Mouse (Mus musculus) adipocyte (in vitro differentiated cells): ENCODE data around the gene Rhod.
A peak's percentile ranks its signal among the peaks of the same experiment; 100 is the strongest.

ENCODE experiments used
- DNase-seq: peaks from one replicate; pipeline ENCODE4 v3.0.0-alpha.2; 2016; ENCODE audit warnings: low spot score

Rhod gene

DNA sequence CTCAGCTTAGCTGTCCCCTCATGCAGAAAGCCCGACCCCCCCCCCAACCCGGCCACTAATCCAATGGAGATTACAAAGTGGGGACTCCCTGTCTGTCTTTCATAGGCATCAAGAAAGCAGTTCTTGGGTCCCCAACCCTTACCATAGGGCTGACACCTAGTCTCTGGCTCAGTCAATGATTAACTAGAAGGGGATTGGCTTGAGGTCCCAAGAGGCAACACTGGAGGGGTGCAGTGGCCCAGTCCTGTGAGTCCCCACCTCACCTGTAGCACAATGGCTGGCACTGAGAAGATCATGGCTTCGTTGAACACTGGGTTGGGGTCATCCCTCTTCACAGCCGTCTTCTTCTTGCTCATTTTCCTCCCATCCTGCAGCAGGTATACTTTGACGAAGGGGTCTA, 11.4 kb upstream of the Rhod start:
- DNase-seq = no peak

DNA sequence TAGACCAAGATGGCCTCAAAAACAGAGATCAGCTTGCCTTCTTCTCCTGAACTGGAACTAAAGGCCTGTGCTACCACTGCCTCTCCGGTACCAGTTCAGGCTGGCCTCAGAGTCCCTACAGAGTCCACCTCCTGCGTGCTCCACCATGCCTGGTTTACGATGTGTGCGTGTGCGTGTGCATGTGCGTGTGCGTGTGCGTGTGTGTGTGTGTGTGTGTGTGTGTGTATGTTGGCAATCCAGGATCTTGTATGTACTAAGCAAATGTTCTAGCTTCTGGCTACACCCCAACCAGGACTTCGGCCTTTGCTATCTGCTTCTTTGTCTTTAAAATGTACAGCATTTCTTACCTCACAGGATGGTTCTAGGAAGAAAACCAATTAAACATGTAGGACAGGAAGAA, 10.0 kb upstream of the Rhod start:
- DNase-seq = no peak

DNA sequence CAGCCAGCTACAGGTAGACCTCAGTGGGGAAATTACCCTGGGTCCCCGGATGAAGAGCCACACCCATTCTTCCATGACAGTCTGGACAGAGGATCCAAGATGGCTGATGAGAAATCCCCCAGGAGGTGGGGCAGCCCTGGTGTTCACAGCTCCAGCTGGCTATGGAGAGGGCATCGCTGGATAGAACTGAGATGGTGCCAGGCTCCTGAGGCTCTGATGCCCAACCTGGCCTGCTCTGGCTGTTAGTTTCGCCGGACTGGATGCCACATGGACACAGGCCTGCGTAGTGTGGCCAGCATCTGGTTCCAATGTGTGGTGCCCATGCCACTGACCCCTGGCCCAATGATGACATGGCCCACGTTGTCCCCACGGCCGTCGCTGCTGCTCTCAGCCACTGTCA, 8.2 kb upstream of the Rhod start:
- DNase-seq = no peak

DNA sequence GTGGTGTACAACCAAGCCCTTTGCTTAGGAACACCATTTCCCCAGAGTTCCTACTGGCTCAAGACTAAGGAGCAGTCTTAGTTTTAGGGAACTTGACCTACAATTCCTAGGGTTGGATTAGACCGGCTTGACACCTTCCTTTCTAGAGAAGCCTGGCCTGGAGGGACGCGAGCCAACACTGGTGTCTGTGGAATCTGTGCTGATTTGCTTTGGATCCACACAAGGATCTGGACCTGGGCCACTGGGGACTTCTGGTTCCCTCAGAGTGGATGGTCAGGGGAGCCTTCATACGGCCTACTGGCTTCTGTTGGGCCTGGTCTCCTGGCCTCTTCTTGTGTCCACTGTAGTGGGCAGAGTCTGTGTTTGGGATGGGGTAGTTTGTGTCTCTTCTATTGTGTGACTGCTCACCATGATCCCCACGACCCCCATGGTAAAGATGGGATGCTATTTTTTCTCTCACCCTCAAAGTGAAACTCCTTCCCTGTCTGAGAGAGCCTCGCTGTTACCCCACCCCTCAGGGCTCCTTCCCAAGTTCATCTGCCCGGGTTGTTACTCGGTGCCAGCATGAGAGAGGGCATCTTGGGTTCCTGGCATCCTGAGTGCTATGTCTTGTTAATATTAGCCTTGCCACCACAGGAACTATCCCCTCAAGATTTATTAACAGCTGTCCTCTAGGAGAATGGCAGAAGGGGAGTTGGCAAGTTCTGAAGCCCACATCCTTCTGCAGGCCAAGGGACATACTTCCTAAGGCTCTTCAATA, 7.6 kb upstream of the Rhod start:
- DNase-seq = peak; percentile 51

DNA sequence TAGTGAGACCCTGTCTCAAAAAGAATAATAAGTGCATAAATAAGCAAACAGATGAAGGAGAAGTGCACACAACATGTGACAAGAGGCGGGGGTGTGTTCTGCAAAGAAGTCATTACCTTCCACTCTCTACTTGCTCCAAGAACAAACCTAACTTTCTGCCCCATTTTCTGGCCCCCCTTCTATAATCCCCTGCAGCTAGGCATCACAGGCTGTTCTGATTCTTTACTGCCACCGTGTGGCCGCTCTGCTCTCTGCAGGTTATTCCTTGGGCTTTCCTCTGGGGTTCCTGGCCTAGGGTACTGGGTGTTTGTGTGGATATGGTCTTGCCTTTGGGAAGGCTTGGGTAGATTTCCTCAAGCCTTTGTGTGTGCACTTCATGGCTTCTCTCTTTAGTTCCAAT, 3.2 kb upstream of the Rhod start:
- DNase-seq = peak; percentile 88

DNA sequence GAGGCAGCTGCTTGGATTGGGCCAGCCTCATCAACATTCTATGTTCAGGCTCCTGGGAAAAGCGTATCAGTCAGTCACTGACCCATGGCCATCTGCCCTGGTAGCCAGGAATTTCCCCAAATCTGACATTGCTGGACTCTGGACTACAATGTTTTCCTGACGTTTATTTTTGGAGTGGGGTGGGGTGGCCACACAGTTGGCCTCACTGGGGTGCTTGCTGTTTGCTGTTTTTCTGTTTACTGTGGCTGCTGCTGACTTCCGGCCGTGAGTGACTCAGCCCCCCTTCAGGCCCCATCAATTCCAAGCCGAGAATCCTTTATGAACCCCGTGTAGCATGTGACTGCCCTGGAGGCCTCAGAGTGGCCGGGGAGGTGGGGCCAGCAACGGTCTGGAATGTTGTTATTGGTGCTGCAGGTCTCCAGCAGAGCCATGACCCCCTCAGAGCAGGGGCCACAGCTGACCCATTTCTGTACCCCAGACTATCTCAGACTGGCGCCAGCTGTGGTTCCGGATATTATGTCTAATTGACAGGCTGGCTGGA, 2.5 kb upstream of the Rhod start:
- DNase-seq = peak; percentile 88

DNA sequence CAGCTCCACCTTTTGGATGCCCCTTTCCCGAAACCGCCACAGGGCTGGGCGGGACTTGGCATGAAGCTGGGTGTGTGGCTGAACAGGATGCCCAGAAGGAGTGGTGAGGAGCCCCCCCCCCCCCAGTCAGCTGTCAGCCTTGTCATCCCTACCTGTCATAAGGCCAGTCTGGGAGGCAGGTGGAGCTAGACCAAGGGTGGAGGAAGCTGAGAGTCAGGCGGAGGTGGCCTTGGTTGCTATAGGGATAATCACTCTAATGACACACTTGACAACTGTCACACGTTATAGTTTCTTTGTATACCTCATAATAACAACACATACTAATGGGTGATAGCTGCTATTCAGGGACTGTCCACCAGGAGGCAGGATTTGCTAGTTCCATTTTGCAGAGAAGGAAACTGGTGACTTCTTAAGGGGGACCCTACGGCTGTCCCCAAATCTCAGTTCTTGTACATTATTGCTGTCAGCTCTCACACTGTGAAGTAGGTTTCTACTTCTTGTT, 1.9 kb upstream of the Rhod start:
- peak; percentile 80 for DNase-seq

DNA sequence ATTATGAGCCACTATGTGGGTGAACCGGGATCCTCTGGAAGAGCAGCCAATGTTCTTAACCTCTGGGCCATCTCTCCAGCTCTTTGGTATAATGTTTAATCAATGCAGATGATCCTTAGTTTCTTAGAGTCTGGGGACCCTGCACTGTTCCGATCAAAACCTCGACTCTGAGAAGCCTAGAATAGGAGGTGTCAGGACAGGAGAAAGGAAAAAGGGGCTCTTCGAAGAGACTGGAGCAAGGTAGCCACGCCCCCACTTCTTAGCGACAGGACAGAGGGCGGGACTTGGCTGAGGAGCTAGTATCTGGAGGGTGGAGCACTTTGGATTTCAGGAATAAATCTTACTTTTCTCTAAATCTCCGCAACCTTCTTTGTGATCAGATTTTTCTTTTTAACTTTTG, 990 bp upstream of the Rhod start:
- DNase-seq = peak; percentile 84

DNA sequence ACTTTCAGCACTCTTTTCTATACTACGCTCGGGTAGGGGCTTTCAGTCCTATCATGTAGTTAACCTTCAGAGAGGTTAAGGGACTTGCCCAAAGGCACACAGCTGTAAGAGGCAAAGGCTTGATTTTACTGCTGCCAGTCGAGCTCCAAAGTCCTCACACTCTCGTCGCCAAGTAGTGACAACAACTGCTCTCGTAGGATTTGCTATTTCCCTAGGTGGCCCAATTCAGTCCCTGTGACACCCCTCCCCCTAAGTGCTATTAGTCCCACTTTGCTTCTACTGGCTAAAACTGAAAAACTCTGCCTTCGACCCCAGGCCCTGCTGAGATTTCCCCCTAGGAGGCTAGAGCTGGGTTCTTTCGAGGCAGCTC, 456 bp downstream of the Rhod start:
- peak; percentile 63 for DNase-seq

DNA sequence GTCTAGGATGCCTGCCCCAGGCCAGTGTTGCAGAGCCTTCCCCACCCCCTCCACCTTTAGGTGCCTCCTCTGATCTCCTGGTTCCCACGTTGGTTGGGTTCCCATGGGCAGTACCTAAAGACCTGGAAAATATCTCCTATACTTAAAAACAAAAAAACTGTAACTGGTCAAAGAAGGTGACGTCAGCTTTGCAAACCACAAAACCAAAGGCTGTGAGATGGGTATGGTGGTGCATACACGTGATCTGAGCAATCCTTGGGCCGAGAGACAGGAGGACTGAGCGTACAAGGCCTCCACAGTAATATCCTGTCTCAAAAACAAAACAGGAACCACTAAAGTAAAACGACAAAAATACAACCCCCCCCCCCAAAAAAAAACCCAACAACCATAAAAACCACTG, 1.3 kb downstream of the Rhod start:
- no peak for DNase-seq

DNA sequence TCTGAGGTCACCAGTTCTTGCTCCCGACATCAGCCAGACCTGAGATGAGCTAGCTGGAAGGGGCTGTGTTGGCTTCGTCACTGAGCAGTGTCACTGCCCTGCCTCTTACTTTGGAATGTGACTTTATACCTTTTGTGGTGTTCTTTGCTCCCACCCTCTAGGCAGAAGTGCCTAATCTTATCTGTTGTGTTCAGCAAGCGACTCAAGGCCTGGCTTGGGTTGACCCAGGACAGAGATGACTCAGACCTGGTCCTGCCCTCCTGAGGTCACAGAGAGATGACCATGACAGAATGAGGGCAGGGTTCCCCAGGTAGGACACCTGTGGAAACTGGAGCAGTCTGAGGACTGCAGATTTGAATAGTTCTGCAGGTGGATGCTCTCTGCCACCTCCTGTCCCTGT, 3.0 kb downstream of the Rhod start:
- DNase-seq = no peak

DNA sequence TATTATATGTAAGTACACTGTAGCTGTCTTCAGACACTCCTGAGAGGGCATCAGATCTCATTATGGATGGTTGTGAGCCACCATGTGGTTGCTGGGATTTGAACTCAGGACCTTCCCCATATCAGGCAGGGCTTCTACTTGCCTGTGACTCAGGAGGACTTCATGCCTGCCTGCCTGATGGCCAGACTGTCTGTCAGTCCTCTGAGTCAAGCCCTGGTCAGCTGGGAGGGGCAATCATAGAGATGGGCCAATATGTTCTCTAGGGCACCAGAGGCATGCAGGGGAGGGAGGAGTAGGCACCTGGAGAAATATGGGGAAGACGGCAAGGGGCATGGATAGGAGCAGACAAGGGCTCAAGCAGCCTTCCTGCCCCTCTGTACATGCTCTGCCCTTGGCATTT, 4.2 kb downstream of the Rhod start:
- DNase-seq = no peak

DNA sequence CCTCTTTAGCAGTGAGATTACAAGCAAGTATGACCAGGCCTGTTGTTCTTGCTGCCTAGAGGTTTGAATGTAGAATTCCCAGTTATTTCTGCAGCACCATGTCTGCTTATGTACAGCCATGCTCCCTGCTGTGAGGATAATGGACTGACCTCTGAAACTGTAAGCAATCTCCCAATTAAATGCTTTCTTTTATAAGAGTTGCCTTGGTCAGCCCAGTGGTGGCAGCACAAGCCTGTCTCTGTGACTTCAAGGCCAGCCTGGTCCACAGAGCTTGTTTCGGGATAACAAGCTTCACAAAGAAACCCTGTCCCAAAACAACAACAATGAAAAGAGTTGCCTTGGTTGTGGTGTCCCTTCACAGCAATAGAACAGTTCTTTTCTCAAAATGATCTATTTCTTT, 5.5 kb downstream of the Rhod start:
- no peak for DNase-seq

DNA sequence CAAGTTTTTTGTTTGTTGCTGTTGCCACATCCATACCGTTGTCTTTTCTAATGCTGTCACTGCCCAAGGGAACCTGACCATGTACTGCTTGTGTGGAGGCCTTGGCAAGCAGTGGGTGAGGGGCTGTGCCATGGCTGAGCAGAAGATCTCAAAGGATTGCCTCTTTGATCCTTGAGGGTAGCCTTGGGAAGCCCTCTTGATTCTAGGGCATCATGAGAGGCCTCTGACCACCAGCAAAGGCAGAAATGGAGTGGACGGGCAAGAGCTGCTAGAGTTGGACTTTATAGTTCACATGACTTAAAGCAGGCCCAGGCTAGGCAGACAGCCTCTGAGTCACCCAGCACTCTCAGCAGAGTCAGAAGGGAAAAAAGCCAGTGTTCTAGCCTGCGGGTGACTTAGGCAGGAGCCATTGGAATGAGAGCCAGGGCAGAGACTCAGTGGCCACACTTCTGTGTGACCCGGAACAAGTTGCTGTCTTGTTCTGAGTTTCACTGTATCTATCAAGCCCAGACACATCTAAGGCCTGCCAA, 9.1 kb downstream of the Rhod start:
- DNase-seq = no peak

DNA sequence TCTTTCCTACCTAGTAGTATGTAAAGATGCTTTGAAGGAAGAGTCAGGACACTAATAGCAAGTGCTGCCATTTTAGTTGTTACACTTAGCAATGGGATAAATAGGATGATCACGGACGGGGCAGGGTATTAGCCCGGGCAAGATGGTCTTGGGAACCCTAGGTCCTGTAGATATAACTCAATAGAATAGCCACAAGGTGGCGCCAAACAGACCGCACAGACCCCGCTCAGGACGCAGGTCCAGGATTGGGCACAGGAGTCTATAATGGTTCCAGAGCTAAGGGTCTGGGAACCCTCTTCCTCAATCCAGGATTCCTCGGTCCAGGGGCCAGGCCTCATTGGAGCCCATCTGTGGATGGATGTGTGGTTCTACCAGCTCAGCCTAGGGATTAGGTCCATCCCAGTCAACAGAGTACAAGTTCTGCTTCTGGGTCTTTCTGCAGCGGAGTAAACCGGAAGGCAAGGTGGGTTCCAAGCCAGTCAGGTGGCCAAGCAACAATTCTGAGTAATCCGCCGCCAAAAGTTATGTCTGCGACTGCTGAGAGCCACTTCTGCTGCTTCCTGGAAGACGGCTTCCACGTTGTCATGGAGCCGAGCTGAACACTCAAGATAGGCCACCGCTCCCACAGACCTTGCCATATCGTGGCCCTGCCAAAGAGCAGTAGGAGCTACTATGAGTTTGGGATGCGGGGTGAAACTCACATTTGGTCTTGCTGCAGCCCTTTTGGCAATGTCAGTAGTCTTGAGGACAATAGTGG, 13.4 kb downstream of the Rhod start:
- DNase-seq = no peak

DNA sequence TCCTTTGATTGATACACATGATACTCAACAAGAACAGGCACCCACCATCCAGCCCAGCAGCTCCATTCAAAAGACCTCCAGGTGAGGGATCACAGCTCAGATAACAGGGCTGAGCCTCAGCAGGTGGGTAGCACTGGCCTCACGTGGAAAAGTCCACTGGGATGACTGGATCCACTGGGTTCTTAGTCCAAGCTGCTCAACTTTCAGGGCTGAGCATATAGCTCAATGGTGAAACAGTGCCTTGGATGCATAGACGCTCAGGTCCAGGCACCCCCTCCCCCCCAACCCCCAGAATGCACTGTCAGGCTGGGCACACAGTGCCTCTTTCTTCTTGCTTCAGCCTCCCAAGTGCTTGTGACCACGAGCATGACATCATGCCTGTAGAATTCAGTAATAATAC, 16.2 kb downstream of the Rhod start:
- DNase-seq = no peak

DNA sequence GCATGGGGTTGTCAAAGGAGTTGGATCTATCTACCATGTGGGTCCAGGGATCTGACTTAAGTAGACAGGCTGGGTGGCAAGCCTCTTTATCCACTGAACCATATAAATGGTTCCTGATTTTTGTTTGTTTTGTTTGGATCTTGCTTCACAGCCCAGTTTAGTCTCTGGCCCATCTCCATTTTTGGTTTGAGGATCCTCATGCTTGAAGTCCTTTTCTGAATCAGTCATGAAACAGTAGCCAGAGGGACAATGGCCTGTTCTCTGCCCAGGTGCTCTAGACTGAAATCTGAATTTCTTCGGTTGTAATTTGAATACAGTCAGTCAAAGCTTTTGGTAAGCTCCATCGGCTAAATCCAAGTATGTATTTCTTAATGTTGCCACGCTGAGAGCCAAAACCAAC, 16.7 kb downstream of the Rhod start:
- DNase-seq = no peak

DNA sequence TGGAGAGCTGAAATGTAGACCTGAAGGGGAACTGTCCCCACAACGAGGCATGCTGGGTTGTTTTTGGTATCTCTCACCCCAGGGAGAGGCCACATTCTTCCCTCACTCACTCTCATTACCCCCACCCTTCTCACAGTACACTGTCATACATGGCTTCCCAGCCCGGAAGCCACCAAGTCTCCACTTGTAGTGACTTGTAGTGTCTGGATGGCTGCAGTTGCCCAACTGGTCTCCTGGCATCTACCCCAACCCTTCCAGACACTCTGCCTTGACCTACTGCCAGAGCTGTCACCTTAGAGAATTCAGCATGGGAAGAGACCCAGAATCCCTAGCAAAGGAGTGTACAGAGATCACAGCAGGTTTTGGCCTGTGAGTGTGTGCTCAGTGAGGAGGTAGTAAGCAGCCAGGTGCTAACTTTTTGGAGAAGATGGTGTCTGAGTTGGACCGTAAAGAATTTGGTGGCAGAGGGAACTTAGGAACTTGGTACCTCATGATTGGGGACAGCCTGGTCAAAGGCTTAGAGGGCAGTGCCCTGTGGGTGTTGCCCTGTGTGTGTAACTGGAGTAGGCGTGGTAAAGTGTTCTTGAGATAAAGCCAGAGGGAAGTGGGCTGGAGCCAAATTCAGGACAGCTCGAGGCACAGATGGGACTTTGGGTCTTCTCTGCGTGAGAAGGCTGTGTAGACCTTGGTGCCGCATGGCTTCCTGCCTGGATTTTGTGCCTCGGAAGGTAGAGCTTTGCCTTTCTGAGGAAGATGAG, 18.9 kb downstream of the Rhod start:
- DNase-seq = peak; percentile 78

DNA sequence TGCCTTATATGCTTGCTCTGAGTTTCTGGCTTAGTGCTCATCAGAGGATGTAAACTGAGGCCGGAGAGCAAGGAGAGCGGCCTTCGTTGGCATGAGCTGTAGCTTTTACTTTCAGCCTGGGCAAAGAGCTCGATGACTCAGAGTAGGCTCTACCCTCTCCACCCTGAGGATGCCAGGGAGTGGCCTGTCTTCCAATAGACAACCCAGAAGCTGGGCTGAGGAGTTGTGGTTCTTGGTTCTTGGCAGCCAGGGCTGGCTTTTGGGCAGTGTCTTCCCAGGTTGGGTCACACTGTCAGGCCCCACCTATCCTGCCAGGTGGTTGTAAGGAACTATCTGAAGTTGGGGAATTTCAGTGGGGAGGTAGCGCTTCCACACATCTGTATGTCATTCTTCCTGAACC, 19.5 kb downstream of the Rhod start:
- DNase-seq = peak; percentile 58

DNA sequence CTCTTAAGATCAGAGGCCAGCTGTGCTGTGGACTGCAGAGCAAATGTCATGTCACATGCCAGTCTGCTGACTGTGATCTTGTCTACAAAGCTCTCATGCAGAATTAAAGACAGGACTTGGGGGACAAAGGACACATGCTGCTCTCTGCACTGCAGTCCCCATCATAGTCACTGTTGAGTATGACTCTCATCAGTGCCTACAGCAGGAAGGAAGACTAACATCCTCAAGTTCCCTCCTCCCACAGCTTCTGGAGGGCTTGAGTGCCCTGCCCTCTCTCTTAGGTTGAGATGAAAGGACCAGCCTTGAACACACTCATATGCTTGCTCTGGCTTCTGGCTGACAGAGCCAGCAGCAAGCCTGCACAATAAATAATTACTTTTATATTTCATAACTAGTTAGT, 21.5 kb downstream of the Rhod start:
- DNase-seq = no peak

DNA sequence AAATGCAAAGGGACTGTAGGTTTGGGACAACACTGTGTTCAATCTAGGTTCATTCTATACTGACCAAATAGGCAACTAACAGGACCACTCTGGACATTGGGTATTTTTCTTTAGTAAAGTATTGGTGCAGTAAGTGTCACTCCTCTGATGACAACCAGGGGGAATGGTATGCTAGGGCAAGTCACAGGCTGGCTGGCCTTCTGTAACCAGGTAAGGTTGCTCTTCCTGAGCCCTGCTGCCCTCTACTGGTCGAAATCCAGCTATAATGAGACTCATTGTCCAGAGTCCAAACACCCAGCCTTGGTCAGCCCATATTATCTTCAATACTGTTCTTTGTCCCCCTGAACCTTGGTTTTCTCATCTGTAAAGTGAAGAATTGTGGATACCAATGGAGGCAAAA, 22.0 kb downstream of the Rhod start:
- DNase-seq = peak; percentile 79

DNA sequence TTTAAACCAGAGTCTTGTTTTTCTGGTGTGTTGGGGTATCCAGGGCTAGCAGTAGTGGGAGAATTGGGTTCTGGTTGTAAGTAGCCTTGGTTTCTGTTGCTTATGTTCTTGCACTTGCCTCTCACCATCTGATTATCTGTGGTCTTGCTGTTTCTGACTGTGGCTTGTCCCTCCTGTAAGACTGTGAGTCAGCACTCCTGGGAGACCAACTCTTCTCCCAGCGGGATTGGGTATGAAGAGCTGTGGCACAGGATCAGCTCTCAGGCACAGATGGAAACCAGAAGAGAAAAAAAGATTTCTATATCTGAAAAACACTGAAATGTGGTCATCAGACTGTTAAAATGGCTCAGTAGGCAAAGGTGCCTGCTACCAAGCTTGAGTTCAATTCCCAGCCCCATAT, 24.6 kb downstream of the Rhod start:
- no peak for DNase-seq
